In genomic region chr5:9692333-9692732, GRCm38 (mm10) we compare ENCODE assay signal across 33 mouse cellular contexts. TPM values are rescaled to one million over a fixed set of nuclear protein-coding genes. Genes with fewer than 3 reads are reported as not detected.
"Had no signal": no experiment of that assay in that cellular context is flagged by ENCODE, and none has a peak within 500 bp of the region (broad histone marks: within the 10 kb centered on the region; RNA-seq: fewer than 3 reads in every experiment).

No protein-coding gene starts in this region.

- DNase-seq: cerebellum, adult 8-10 months; cerebellum, adult 9-10 months; cerebellum, adult 9-11 months; cerebellum, postnatal 10 days; cerebellum, postnatal 14 days; cerebellum, postnatal 25 days; cerebellum, postnatal 36 days; embryo, embryonic 11 days; forebrain, postnatal 0 days; gastrocnemius, postnatal 10 days; gastrocnemius, postnatal 14 days; gastrocnemius, postnatal 25 days; gastrocnemius, postnatal 36 days; heart, adult 11 months; heart, adult 18-20 months; heart, adult 2 months had no signal

- H3K27ac ChIP-seq: embryonic facial prominence, embryonic 10.5 days; embryonic facial prominence, embryonic 12.5 days; embryonic facial prominence, embryonic 13.5 days; embryonic facial prominence, embryonic 15.5 days; forebrain, embryonic 10.5 days; forebrain, embryonic 12.5 days; forebrain, embryonic 13.5 days; forebrain, embryonic 15.5 days; heart, adult 2 months; heart, embryonic 10.5 days had no signal

- ATAC-seq: forebrain, embryonic 13.5 days; forebrain, embryonic 14.5 days; forebrain, embryonic 15.5 days; forebrain, embryonic 16.5 days; forebrain, postnatal 0 days had no signal

- H3K4me3 ChIP-seq: embryonic facial prominence, embryonic 10.5 days; embryonic facial prominence, embryonic 12.5 days; embryonic facial prominence, embryonic 13.5 days; embryonic facial prominence, embryonic 15.5 days; erythroblast, embryonic 14.5 days; forebrain, embryonic 10.5 days; forebrain, embryonic 12.5 days; forebrain, embryonic 13.5 days; forebrain, embryonic 15.5 days; heart, adult 2 months; heart, embryonic 10.5 days had no signal

RNA-seq across cellular contexts. Expression of gene Grm3, which starts 32.6 kb away (rescaled TPM):
- total RNA-seq: common myeloid progenitor, adult 5-6 weeks; gastrocnemius, adult 18-20 months; gastrocnemius, adult 8-10 months; gastrocnemius, postnatal 25 days; gastrocnemius, postnatal 36 days; granulocyte monocyte progenitor cell, adult 5-6 weeks; heart, adult 2 months had no signal
- polyA plus RNA-seq: erythroblast, embryonic 14.5 days; gonadal fat pad, adult 2 months; heart, adult 2 months had no signal
